Mouse (Mus musculus): Measurements from ENCODE around the gene Impg1. TPM values are rescaled to one million over a fixed set of nuclear protein-coding genes. Genes with fewer than 3 reads are reported as not detected.
"Not testable (repeated sequence)": the region's sequence is repeated elsewhere in the genome, so short reads cannot be mapped to it uniquely, and the experiment has no call there.

The Impg1 gene
- polyA plus RNA-seq, 1 experiment from 2014 or later: not detected

DNA sequence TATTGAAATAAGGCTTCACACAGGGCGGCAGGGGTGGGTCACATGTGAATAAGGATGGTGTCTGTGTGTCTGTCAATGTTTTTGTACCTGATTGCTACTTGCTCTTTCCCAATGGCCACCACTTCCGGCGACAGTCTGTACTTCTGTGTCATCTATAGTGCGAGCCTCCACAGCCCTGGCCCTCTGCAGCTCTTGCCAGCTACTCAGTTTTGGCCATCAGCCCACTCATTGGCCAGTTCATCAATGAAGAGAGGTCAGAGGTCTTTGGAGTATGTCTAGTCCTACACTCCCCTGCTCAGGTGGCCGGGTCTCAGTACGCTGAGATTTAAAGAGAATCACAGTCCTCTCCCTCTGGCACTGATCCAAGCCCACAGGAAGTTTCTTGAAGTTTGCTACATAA, 127.3 kb downstream of the Impg1 start:
- H3K4me3 ChIP-seq (replicated peaks; ENCODE audit: low read depth, low read length): no peak overlapping the region
- no peak overlapping the region for H3K9ac ChIP-seq (ENCODE audit: low read depth, low read length)
- no peaks in the 10 kb centered on the region for H3K27me3 ChIP-seq (ENCODE audit: insufficient read depth, low read length)
- H3K4me2 ChIP-seq (ENCODE audit: low read length): no peak overlapping the region
- DNase-seq (ENCODE audit: low spot score): no peak
- no peak overlapping the region for H3K27ac ChIP-seq
- H3K9me3 ChIP-seq (replicated peaks; ENCODE audit: low read length): no peaks in the 10 kb centered on the region
- H3K36me3 ChIP-seq (ENCODE audit: insufficient read depth, low read length): no peaks in the 10 kb centered on the region
- TF ChIP-seq CTCF (IDR thresholded peaks at IDR 0.05; ENCODE audit: low read depth): no peak
- H3K4me1 ChIP-seq (replicated peaks; ENCODE audit: insufficient read depth, low read length): no peaks in the 10 kb centered on the region
- no peak for ATAC-seq (replicated peaks; ENCODE audit: low FRiP score, low read depth)
- WGBS: 80% methylated on average over 6 of the region's 6 CpGs

- Histone ChIP-seq H3K27me3 (ENCODE audit: insufficient read depth, low read length) (no peaks in the 10 kb centered on the region), H3K27ac (no peak overlapping the region), H3K9ac (ENCODE audit: low read depth, low read length) (no peak overlapping the region), H3K4me1 (replicated peaks; ENCODE audit: insufficient read depth, low read length) (no peaks in the 10 kb centered on the region), H3K4me2 (ENCODE audit: low read length) (no peak overlapping the region), H3K9me3 (replicated peaks; ENCODE audit: low read length) (no peaks in the 10 kb centered on the region), H3K4me3 (replicated peaks; ENCODE audit: low read depth, low read length) (no peak overlapping the region), H3K36me3 (ENCODE audit: insufficient read depth, low read length) (no peaks in the 10 kb centered on the region)
- TF ChIP-seq CTCF (IDR thresholded peaks at IDR 0.05; ENCODE audit: low read depth): no peak
- DNase-seq (ENCODE audit: low spot score) (no peak), ATAC-seq (replicated peaks; ENCODE audit: low FRiP score, low read depth) (no peak)
- WGBS: 57% methylated on average over 13 of the region's 13 CpGs
These were observed 129.5 kb downstream of the Impg1 start for GRCm38 (mm10) chr9:80335660-80336357.

- Histone ChIP-seq H3K4me1 (replicated peaks; ENCODE audit: insufficient read depth, low read length) (no peaks in the 10 kb centered on the region), H3K36me3 (ENCODE audit: insufficient read depth, low read length) (no peaks in the 10 kb centered on the region), H3K9ac (ENCODE audit: low read depth, low read length) (no peak overlapping the region), H3K4me3 (replicated peaks; ENCODE audit: low read depth, low read length) (no peak overlapping the region), H3K4me2 (ENCODE audit: low read length) (peak overlapping the region; percentile 31), H3K27ac (no peak overlapping the region), H3K9me3 (replicated peaks; ENCODE audit: low read length) (no peaks in the 10 kb centered on the region), H3K27me3 (ENCODE audit: insufficient read depth, low read length) (no peaks in the 10 kb centered on the region)
- DNase-seq (ENCODE audit: low spot score) (no peak), ATAC-seq (replicated peaks; ENCODE audit: low FRiP score, low read depth) (0 out of 2 replicates have a peak, but pooled peaks have one; percentile 21)
- TF ChIP-seq CTCF (IDR thresholded peaks at IDR 0.05; ENCODE audit: low read depth): no peak
- WGBS: 49% methylated on average over 14 of the region's 14 CpGs
These were observed 131.2 kb downstream of the Impg1 start for GRCm38 (mm10) chr9:80333998-80334605.

DNA sequence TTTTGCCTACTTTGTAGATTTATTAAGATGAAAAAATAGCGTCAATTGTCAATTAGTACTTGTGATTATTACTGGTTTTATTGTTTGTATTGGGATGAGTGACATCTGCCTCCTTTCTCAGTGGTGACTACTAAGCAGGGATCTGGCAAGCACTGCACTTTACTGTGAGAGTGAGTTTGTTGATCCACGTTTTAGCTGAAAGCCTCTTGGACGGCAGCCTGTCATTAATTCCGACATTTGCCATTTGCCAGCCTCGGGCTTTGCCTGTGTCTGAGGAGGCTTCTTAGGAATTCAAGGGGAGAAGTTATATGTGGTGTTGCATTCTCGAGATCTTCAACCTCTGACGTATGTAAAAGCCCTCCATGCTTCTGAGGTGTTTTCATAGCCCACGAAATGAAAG, 131.8 kb downstream of the Impg1 start:
- H3K27me3 ChIP-seq (ENCODE audit: insufficient read depth, low read length): no peaks in the 10 kb centered on the region
- H3K4me3 ChIP-seq (replicated peaks; ENCODE audit: low read depth, low read length): no peak overlapping the region
- no peaks in the 10 kb centered on the region for H3K9me3 ChIP-seq (replicated peaks; ENCODE audit: low read length)
- ATAC-seq (replicated peaks; ENCODE audit: low FRiP score, low read depth) (no peak), DNase-seq (ENCODE audit: low spot score) (no peak)
- H3K4me1 ChIP-seq (replicated peaks; ENCODE audit: insufficient read depth, low read length): no peaks in the 10 kb centered on the region
- no peak overlapping the region for H3K27ac ChIP-seq
- 30% methylated on average over 8 of the region's 8 CpGs for WGBS
- H3K36me3 ChIP-seq (ENCODE audit: insufficient read depth, low read length): no peaks in the 10 kb centered on the region
- no peak for TF ChIP-seq CTCF (IDR thresholded peaks at IDR 0.05; ENCODE audit: low read depth)
- no peak overlapping the region for H3K9ac ChIP-seq (ENCODE audit: low read depth, low read length)
- H3K4me2 ChIP-seq (ENCODE audit: low read length): peak overlapping the region; percentile 31

GRCm38 (mm10) chr9:80332153-80332552, 133.1 kb downstream of the Impg1 start:
- TF ChIP-seq CTCF (IDR thresholded peaks at IDR 0.05; ENCODE audit: low read depth): peak; percentile 70
- no peaks in the 10 kb centered on the region for H3K36me3 ChIP-seq (ENCODE audit: insufficient read depth, low read length)
- peak overlapping the region; percentile 51 for H3K4me2 ChIP-seq (ENCODE audit: low read length)
- 0 out of 2 replicates have a peak overlapping the region, but pooled peaks have one; percentile 16 for H3K4me3 ChIP-seq (replicated peaks; ENCODE audit: low read depth, low read length)
- H3K27ac ChIP-seq: no peak overlapping the region
- no peaks in the 10 kb centered on the region for H3K4me1 ChIP-seq (replicated peaks; ENCODE audit: insufficient read depth, low read length)
- H3K9me3 ChIP-seq (replicated peaks; ENCODE audit: low read length): no peaks in the 10 kb centered on the region
- DNase-seq (ENCODE audit: low spot score): peak; percentile 85
- WGBS: 21% methylated on average over 14 of the region's 14 CpGs
- no peak overlapping the region for H3K9ac ChIP-seq (ENCODE audit: low read depth, low read length)
- ATAC-seq (replicated peaks; ENCODE audit: low FRiP score, low read depth): peak; percentile 71; the same call in 1 of the 2 replicates
- no peaks in the 10 kb centered on the region for H3K27me3 ChIP-seq (ENCODE audit: insufficient read depth, low read length)

- H3K27me3 ChIP-seq (ENCODE audit: insufficient read depth, low read length); H3K9me3 ChIP-seq (replicated peaks; ENCODE audit: low read length); H3K27ac ChIP-seq; ATAC-seq (replicated peaks; ENCODE audit: low FRiP score, low read depth); H3K36me3 ChIP-seq (ENCODE audit: insufficient read depth, low read length); H3K4me1 ChIP-seq (replicated peaks; ENCODE audit: insufficient read depth, low read length); DNase-seq (ENCODE audit: low spot score); H3K4me3 ChIP-seq (replicated peaks; ENCODE audit: low read depth, low read length); H3K4me2 ChIP-seq (ENCODE audit: low read length); H3K9ac ChIP-seq (ENCODE audit: low read depth, low read length): not testable (repeated sequence)
- 94% methylated on average over 2 of the region's 2 CpGs for WGBS
These were observed 144.0 kb downstream of the Impg1 start for GRCm38 (mm10) chr9:80321051-80321887.
